Mouse (Mus musculus): ENCODE measurements around the gene Nav3.

The Nav3 gene

DNA sequence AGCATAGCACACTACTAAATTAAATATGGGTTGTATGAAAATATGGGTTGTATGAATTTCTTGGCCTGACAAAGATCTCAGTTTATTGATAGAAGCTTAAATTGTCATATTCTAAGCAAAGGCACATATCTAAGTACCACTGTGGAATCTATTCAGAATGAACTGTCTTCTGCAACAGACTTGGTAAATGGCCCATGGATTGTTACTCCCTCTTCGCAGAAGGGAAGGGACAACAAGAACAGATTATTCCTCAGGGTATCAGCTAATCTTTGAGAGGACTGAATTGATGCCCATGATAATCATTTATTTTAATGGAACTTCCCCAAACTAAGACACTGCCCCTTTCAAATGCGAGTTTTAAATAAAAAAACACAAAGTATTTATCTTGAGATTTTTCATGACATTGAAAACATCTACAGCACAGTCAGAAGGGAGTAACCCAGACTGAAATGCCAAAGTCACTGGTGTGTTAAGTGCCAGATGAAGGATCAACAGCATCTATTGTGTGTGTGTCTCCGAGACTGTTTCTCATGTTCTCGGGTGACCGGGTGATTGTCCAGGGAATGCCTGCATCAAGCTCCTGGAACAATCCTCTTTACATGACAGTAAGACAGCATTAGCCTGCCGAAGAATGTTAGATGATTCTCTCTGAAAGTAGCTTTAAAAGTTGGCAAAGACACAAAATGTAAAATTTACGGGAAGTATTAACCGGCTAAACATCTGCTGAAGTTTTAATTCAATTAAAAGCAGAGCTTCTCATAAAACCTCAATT lies 527.3 kb downstream of the Nav3 start:
- no peak for TF ChIP-seq GATA4 (IDR thresholded peaks at IDR 0.05; ENCODE audit: insufficient replicate concordance, low read length)

- no peak for TF ChIP-seq GATA4 (IDR thresholded peaks at IDR 0.05; ENCODE audit: insufficient replicate concordance, low read length)
These were observed 529.9 kb downstream of the Nav3 start for GRCm38 (mm10) chr10:109926149-109926548.

GRCm38 (mm10) chr10:109924136-109924535 lies 531.9 kb downstream of the Nav3 start:
- no peak for TF ChIP-seq GATA4 (IDR thresholded peaks at IDR 0.05; ENCODE audit: insufficient replicate concordance, low read length)

DNA sequence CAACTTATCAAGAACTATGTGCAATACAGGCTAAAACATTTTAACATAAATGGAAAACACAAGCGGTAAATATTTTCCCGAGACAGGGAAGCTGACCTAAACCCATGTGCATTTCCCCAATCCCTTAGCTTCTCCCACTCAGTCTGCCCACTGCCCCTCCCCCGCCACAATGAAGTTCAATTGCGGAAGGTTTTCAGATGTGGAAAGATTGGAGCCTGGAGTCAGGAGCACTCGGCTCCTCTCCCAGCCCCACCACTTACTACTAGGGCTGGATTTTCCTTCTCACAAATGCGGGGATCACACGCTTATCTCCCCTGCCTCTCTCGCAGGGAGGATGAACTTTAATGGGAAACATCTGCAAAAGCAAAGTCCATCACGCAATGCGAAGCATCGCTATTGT lies 534.6 kb downstream of the Nav3 start:
- TF ChIP-seq GATA4 (IDR thresholded peaks at IDR 0.05; ENCODE audit: insufficient replicate concordance, low read length) = no peak

- TF ChIP-seq GATA4 (IDR thresholded peaks at IDR 0.05; ENCODE audit: insufficient replicate concordance, low read length) = no peak
These were observed 535.3 kb downstream of the Nav3 start for GRCm38 (mm10) chr10:109920607-109921187.

GRCm38 (mm10) chr10:109919515-109919914 lies 536.5 kb downstream of the Nav3 start:
- no peak for TF ChIP-seq GATA4 (IDR thresholded peaks at IDR 0.05; ENCODE audit: insufficient replicate concordance, low read length)

GRCm38 (mm10) chr10:109907206-109907605 lies 548.8 kb downstream of the Nav3 start:
- no peak for TF ChIP-seq GATA4 (IDR thresholded peaks at IDR 0.05; ENCODE audit: insufficient replicate concordance, low read length)

GRCm38 (mm10) chr10:109906413-109906785 lies 549.6 kb downstream of the Nav3 start:
- TF ChIP-seq GATA4 (IDR thresholded peaks at IDR 0.05; ENCODE audit: insufficient replicate concordance, low read length) = no peak

DNA sequence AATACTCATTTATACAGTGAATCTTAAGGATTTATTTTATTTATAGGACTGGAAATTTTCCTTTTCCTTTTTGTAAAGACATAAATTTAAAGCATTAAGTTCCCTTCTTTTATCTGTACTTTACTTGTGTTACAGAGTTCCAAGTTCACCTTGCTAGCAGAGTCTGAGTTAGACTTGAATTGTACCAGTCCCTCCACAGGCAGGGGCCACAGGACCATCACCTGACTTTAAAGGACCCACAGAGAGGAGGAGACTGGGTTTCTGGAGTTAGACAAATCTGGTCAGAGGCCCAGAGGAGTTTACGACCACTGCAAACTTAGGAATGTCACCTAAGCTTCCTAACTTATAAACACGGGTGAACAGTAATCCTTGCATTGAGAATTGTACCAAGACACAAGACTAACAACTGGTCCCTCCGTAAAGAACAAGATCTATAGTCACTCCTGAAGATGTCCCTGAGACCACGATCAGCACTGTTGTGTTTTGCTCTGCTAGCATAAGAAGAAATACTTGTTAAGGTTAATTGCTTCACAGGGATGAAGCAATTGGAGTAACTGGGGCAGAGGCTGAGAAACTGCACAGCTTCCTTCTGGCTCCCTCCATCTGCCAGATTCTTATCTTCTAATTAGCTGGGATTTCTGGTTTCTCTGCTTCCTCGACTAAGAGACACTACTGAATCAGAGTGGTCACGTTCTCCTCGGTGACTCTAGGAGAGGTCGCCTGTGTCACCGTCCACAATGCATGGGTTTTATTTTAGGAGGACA lies 550.2 kb downstream of the Nav3 start:
- TF ChIP-seq GATA4 (IDR thresholded peaks at IDR 0.05; ENCODE audit: insufficient replicate concordance, low read length) = no peak

DNA sequence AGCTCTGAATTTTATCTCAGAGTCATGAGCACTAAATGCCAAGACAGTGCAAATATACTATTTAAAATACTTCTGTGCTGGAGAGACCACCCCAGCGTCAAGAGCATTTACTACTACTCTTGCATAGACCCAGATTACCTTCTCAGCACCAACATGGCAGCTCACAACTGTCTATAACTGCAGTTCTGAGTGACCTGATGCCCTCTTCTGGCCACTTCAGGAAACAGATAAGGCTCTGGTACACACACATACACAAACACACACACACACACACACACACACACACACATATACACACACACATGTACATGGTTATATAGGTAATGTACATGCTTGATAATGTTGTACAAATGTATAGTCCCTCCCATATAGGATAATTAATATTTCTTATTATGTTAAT lies 551.2 kb downstream of the Nav3 start:
- TF ChIP-seq GATA4 (IDR thresholded peaks at IDR 0.05; ENCODE audit: insufficient replicate concordance, low read length) = no peak

DNA sequence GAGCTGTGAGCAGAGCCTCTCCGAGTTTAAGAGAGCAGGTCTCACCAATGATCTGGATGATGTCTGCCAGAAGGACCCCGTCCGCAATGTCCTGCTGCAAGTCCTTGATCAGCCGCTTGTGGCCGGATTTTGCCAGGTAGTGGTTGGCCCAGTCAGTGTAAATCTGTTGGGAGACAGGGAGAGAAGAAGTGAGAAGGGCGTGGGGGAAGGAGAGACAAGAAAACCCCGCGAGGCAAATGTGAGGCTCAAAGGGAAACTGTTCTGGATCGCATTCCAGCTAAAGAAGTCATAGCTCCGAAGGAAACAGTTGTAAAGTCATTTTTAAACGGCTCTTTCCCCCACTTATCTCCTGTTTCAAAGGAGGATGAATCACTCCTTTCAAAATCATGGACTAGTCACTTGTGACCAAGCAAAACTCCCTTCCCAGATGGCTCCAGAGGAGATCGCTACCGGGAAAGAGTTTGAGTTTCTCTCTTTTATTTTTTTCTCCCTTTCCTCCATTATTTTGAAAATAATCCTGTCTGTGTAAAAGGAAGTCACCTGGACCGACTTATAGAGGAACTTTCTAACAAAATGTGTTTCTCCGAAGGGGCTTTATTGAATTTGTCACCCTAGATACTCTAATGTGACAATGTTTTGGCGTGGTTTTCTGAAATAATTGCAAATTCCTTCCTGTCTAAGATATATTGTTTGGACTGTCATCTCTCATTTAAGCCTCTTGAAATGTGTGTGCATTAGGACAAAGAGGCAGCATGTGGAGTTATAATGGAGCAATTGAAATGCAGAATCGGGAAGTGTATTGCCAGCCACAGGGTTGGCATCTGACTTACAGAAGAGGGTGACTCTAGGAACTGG lies 552.1 kb downstream of the Nav3 start:
- TF ChIP-seq GATA4 (IDR thresholded peaks at IDR 0.05; ENCODE audit: insufficient replicate concordance, low read length) = no peak

GRCm38 (mm10) chr10:109903241-109903640 lies 552.8 kb downstream of the Nav3 start:
- no peak for TF ChIP-seq GATA4 (IDR thresholded peaks at IDR 0.05; ENCODE audit: insufficient replicate concordance, low read length)

DNA sequence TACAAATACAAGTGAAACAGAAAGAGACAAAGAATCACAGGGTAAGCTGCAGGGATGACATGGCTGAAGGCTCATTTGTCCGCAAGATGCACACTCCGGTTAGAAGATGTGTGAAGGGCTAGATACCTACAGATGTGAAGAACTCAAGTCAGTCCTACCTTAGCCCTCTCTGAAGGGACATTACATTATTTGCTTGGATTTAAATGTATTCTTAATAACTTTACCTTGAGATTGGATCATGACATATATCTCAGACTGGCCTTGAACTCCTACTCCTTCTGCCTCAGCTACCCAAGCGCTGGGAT lies 566.9 kb downstream of the Nav3 start:
- TF ChIP-seq GATA4 (IDR thresholded peaks at IDR 0.05; ENCODE audit: insufficient replicate concordance, low read length) = no peak

DNA sequence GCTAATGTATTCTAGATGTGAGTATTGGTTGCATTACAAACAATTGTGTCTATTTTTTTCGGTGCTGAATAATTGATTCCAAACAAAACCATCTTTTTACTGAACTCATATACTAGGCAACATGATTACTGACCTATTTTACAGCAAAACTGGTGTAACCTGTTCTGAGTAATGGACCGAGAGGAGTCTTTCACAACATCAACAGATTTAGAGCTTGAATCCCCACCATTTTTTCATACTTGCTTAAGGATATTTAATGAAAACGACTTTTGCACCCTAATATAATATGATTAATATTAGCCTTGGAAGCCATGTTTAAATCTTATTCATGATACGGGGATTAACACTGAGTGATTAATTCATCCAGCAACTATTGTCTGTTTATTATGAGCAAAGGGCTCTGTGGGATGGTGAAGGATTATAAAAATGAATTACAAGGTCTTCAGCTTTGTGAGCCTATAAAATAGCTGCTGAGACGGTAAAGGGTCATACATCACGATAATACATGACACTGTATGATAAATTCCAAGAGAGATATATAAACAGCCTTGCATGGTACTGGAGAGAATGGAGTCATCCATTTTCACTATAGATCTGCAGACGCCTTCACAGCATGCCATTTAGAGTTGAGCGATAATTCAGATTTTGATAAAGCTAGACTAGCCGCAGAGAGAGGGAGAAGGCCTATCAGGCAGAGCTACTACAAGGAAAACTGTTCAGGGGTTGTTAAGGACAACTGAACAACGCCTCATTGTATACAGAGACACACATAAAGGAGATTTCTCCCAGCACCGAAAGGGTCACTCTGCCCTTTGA lies 567.4 kb downstream of the Nav3 start:
- no peak for TF ChIP-seq GATA4 (IDR thresholded peaks at IDR 0.05; ENCODE audit: insufficient replicate concordance, low read length)

- TF ChIP-seq GATA4 (IDR thresholded peaks at IDR 0.05; ENCODE audit: insufficient replicate concordance, low read length) = no peak
These were observed 568.8 kb downstream of the Nav3 start for GRCm38 (mm10) chr10:109887160-109887559.
